In genomic region chr10:13201741-13202293, GRCm38 (mm10) we compare ENCODE assay signal across 40 mouse cellular contexts. TPM values are rescaled to one million over a fixed set of nuclear protein-coding genes. Genes with fewer than 3 reads are reported as not detected.
DNase-seq lines count a peak whose midpoint lies in the region; ATAC-seq and TF ChIP-seq lines count a peak whose summit lies in the region.
"Had no signal": no experiment of that assay in that cellular context is flagged by ENCODE, and none has a peak within 500 bp of the region (broad histone marks: within the 10 kb centered on the region; RNA-seq: fewer than 3 reads in every experiment).

No protein-coding gene starts in this region.

- H3K4me2 ChIP-seq in liver, embryonic 14.5 days (ENCODE audit: low read depth): peak overlapping the region; percentile 42
- H3K4me2 ChIP-seq in kidney, embryonic 15.5 days: no peak overlapping the region
- H3K4me2 ChIP-seq: heart, embryonic 13.5 days; lung, embryonic 15.5 days; midbrain, embryonic 12.5 days; neural tube, embryonic 13.5 days had no signal

- peaks cover 7 to 16% of the 10 kb centered on the region in 2 experiments; a peak in 3 of 4 replicates for H3K4me1 ChIP-seq in liver, embryonic 14.5 days (replicated peaks; ENCODE audit: control insufficient read depth in 2 of 2, insufficient read depth in 2 of 2, low read length in 1 of 2)
- no peaks in the 10 kb centered on the region for H3K4me1 ChIP-seq in cerebellum, adult 2 months (ENCODE audit: control insufficient read depth, insufficient read depth, low read length)
- no peaks in the 10 kb centered on the region for H3K4me1 ChIP-seq in kidney, embryonic 15.5 days
- H3K4me1 ChIP-seq: forebrain, embryonic 10.5 days; heart, embryonic 13.5 days; hindbrain, embryonic 10.5 days; lung, embryonic 15.5 days; midbrain, embryonic 12.5 days; neural tube, embryonic 13.5 days had no signal

- H3K36me3 ChIP-seq in liver, embryonic 14.5 days (replicated peaks; ENCODE audit: control insufficient read depth, insufficient read depth, low read depth): no peaks in the 10 kb centered on the region
- H3K36me3 ChIP-seq in kidney, embryonic 15.5 days: no peaks in the 10 kb centered on the region
- H3K36me3 ChIP-seq: forebrain, embryonic 10.5 days; heart, embryonic 13.5 days; hindbrain, embryonic 10.5 days; lung, embryonic 15.5 days; midbrain, embryonic 12.5 days; neural tube, embryonic 13.5 days had no signal

- H3K27me3 ChIP-seq in liver, embryonic 14.5 days (ENCODE audit: control insufficient read depth, insufficient read depth, low read length): no peaks in the 10 kb centered on the region
- no peaks in the 10 kb centered on the region for H3K27me3 ChIP-seq in cerebellum, adult 2 months (ENCODE audit: control insufficient read depth, insufficient read depth, low read length)
- no peaks in the 10 kb centered on the region for H3K27me3 ChIP-seq in kidney, embryonic 15.5 days
- H3K27me3 ChIP-seq: heart, embryonic 13.5 days; lung, embryonic 15.5 days; megakaryocyte, embryonic 14.5 days; midbrain, embryonic 12.5 days; neural tube, embryonic 13.5 days had no signal

- peak overlapping the region; percentile 38 for H3K9ac ChIP-seq in liver, embryonic 14.5 days (replicated peaks)
- no peak overlapping the region for H3K9ac ChIP-seq in kidney, embryonic 15.5 days
- H3K9ac ChIP-seq: heart, embryonic 13.5 days; lung, embryonic 15.5 days; midbrain, embryonic 12.5 days; neural tube, embryonic 13.5 days had no signal

- ATAC-seq in liver, embryonic 14.5 days (ENCODE audit: insufficient read depth): peak; percentile 97
- ATAC-seq in monocyte, adult 5-6 weeks (replicated peaks; ENCODE audit: insufficient number of reproducible peaks, low FRiP score, low TSS enrichment, poor library complexity, severe bottlenecking): peak; percentile 36; the same call in 1 of the 2 replicates
- no peak for ATAC-seq in kidney, embryonic 15.5 days (replicated peaks; ENCODE audit: low FRiP score)
- ATAC-seq: CD4-positive, CD25-positive, alpha-beta regulatory T cell, adult 4 months; forebrain, embryonic 16.5 days; hindbrain, embryonic 16.5 days had no signal

- WGBS in liver, embryonic 14.5 days (ENCODE audit: insufficient replicate concordance): 37% methylated on average over 6 of the region's 6 CpGs
- 95% methylated on average over 6 of the region's 6 CpGs for WGBS in cerebellum, adult 2 months
- 92% methylated on average over 6 of the region's 6 CpGs for WGBS in kidney, embryonic 15.5 days

- no peaks in the 10 kb centered on the region for H3K9me3 ChIP-seq in liver, embryonic 14.5 days (ENCODE audit: control insufficient read depth, low read length)
- H3K9me3 ChIP-seq in kidney, embryonic 15.5 days (replicated peaks): no peaks in the 10 kb centered on the region
- H3K9me3 ChIP-seq: forebrain, embryonic 10.5 days; heart, embryonic 13.5 days; hindbrain, embryonic 10.5 days; lung, embryonic 15.5 days; midbrain, embryonic 12.5 days; neural tube, embryonic 13.5 days had no signal

- TF ChIP-seq CTCF in liver, embryonic 14.5 days (IDR thresholded peaks at IDR 0.05; ENCODE audit: low read depth): no peak
- no peak for TF ChIP-seq CTCF in cerebellum, adult 2 months (IDR thresholded peaks at IDR 0.05; ENCODE audit: borderline replicate concordance, insufficient read depth, low read depth, low read length)

- peak; percentile 48 for DNase-seq in c-Kit-positive CD71-positive TER-119-negative erythroid progenitor cells, embryonic 14.5 days (ENCODE audit: low read depth)
- peak; percentile 71 for DNase-seq in liver
- peak; percentile 39 to 52 (median 47) for DNase-seq in liver, embryonic 14.5 days (ENCODE audit: low read depth in 3 of 3, low spot score in 3 of 3)
- no peak for DNase-seq in cerebellum, adult 2 months
- no peak for DNase-seq in left cerebral cortex, postnatal 14 days (ENCODE audit: low spot score in 2 of 2)
- DNase-seq: adrenal gland, postnatal 10 days; cerebellum, adult 18-20 months; cerebellum, postnatal 25 days; heart, postnatal 10 days; kidney, adult 18-20 months; kidney, postnatal 36 days; left cerebral cortex, postnatal 4 days; lung, postnatal 36 days; right cerebral cortex, postnatal 4 days; thymus, postnatal 4 days had no signal

- intact Hi-C loops in left cerebral cortex, postnatal 14 days (cut with DNase I): no loop called here

- peak; percentile 72 for TF ChIP-seq EP300 in liver, embryonic 14.5 days (IDR thresholded peaks at IDR 0.05; ENCODE audit: low read depth)

- H3K4me3 ChIP-seq in liver, embryonic 14.5 days (ENCODE audit: insufficient read depth in 1 of 2, low read depth in 2 of 2, low read length in 2 of 2): no peak overlapping the region
- no peak overlapping the region for H3K4me3 ChIP-seq in cerebellum, adult 2 months (replicated peaks; ENCODE audit: insufficient read depth, low read depth, low read length)
- no peak overlapping the region for H3K4me3 ChIP-seq in kidney, embryonic 15.5 days (replicated peaks)
- H3K4me3 ChIP-seq: forebrain, embryonic 10.5 days; heart, embryonic 13.5 days; hindbrain, embryonic 10.5 days; layer of hippocampus, adult 2 months; left cerebral cortex, adult 2 months; lung, embryonic 15.5 days; megakaryocyte, embryonic 14.5 days; midbrain, embryonic 12.5 days; neural tube, embryonic 13.5 days had no signal

- H3K27ac ChIP-seq in liver, embryonic 14.5 days: peak overlapping the region; percentile 70
- no peak overlapping the region for H3K27ac ChIP-seq in cerebellum, adult 2 months (ENCODE audit: insufficient read depth, low read length)
- no peak overlapping the region for H3K27ac ChIP-seq in kidney, embryonic 15.5 days
- H3K27ac ChIP-seq: forebrain, embryonic 10.5 days; heart, embryonic 13.5 days; hindbrain, embryonic 10.5 days; layer of hippocampus, adult 2 months; left cerebral cortex, adult 2 months; lung, embryonic 15.5 days; midbrain, embryonic 12.5 days; neural tube, embryonic 13.5 days had no signal

- TF ChIP-seq POLR2A in cerebellum, adult 2 months (IDR thresholded peaks at IDR 0.05; ENCODE audit: borderline replicate concordance, insufficient read depth, low read length): no peak

RNA-seq across cellular contexts. Expression of gene Ltv1, which starts 8.8 kb away (rescaled TPM):
- polyA plus RNA-seq in liver, embryonic 14.5 days (2012; rRNA removed): 12.8 and 18.5 TPM in 2 replicates
- polyA plus RNA-seq in liver, embryonic 14.5 days (2014; fragmentation: Nextera tagmentation; extraction: Ambion mirVana): 29.6 and 32.6 TPM in 2 replicates
- total RNA-seq in monocyte, adult 5-6 weeks (2017): 33.5 to 55.7 TPM (median 50.1 TPM) in 3 replicates
- polyA plus RNA-seq in cerebellum, adult 2 months (2012; rRNA removed): 23.5 and 25.8 TPM in 2 replicates
- polyA plus RNA-seq in kidney, embryonic 15.5 days (2015; fragmentation: Nextera tagmentation; extraction: Ambion mirVana): 63.0 and 68.6 TPM in 2 replicates
- total RNA-seq in left cerebral cortex, postnatal 14 days (2021): 10 to 100 TPM; 17.9 to 25.7 TPM

RNA-seq across cellular contexts. Expression of gene Zc2hc1b, which starts 24.0 kb away (rescaled TPM):
- not detected in 2 replicates for polyA plus RNA-seq in liver, embryonic 14.5 days (2012; rRNA removed)
- not detected in 2 replicates for polyA plus RNA-seq in liver, embryonic 14.5 days (2014; fragmentation: Nextera tagmentation; extraction: Ambion mirVana)
- total RNA-seq in monocyte, adult 5-6 weeks (2017): not detected in 3 replicates
- not detected in 2 replicates for polyA plus RNA-seq in cerebellum, adult 2 months (2012; rRNA removed)
- not detected in 2 replicates for polyA plus RNA-seq in kidney, embryonic 15.5 days (2015; fragmentation: Nextera tagmentation; extraction: Ambion mirVana)
- total RNA-seq in left cerebral cortex, postnatal 14 days (2021): not detected
- total RNA-seq: adrenal gland, postnatal 10 days; gastrocnemius, adult 8-10 months; gastrocnemius, postnatal 4 days; heart, adult 8-10 months; heart, postnatal 10 days; layer of hippocampus, adult 2 months; layer of hippocampus, postnatal 14 days; left cerebral cortex, adult 2 months; left cerebral cortex, postnatal 4 days; midbrain, postnatal 0 days had no signal
- polyA plus RNA-seq: CD4-positive, CD25-positive, alpha-beta regulatory T cell, adult 4 months; embryonic facial prominence, embryonic 11.5 days; forebrain, embryonic 10.5 days; forebrain, embryonic 16.5 days; heart, embryonic 13.5 days; hindbrain, embryonic 10.5 days; hindbrain, embryonic 16.5 days; intestine, embryonic 14.5 days; kidney, embryonic 16.5 days; limb, embryonic 14.5 days; lung, embryonic 15.5 days; midbrain, embryonic 12.5 days; midbrain, postnatal 0 days; neural tube, embryonic 13.5 days; spleen, adult 2 months; thymus, postnatal 0 days had no signal

Comparison
In these comparisons a context has a peak if more than half of its experiments do, and no peak if none do; other contexts are left out.
1. DNase-seq: peak in c-Kit-positive CD71-positive TER-119-negative erythroid progenitor cells, embryonic 14.5 days (single experiment), liver (single experiment) and liver, embryonic 14.5 days (3 of 3); none in cerebellum, adult 2 months (0 of 2) and left cerebral cortex, postnatal 14 days (0 of 2).